Mouse (Mus musculus): ENCODE data around the gene Hook2.
A peak's percentile ranks its signal among the peaks of the same experiment; 100 is the strongest.

Hook2 gene

GRCm38 (mm10) chr8:84987388-84987787 is 3.0 kb upstream of the Hook2 start:
- no peak for DNase-seq (ENCODE audit: low read depth, low spot score)

DNA sequence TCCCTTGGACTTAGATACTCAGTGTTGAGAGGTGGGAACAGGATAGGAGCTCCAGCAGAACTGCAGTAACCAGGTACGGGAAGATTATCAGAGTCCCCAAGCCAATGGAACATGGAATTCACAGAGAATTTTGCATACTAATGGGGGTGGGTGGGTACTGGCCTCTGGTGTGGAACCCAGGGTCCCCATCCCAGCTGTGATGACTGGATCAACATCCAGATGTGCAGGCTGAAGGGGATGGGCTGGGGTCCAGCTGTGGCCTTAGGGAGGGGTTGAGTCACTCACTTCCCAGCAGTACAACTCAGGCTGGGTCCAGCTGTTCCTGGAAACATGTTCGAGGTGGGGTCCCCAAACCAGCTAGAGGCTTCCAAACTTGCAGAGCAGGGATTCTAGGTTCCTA is 2.5 kb upstream of the Hook2 start:
- no peak for DNase-seq (ENCODE audit: low read depth, low spot score)

DNA sequence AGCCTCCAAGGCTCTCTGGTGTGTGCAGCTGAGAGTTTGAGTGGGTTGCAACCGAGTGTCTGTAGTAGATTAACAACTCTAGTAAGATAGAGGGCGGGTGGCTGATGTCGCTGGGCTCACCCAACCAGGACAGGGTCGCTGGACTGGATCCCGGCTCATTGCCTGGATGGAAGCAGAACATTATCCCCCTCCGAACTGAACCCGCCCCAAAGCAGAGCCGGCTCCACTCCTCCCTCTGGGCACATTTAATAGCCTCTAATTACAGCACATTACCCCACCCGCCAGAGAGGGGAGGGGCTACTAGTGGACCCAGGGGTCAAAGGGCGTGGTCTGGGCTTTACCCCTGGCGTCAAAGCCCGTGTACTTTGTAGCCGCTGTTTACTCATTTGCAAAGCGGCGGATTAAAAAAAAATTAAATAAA is 1.1 kb upstream of the Hook2 start:
- DNase-seq (ENCODE audit: low read depth, low spot score): no peak

DNA sequence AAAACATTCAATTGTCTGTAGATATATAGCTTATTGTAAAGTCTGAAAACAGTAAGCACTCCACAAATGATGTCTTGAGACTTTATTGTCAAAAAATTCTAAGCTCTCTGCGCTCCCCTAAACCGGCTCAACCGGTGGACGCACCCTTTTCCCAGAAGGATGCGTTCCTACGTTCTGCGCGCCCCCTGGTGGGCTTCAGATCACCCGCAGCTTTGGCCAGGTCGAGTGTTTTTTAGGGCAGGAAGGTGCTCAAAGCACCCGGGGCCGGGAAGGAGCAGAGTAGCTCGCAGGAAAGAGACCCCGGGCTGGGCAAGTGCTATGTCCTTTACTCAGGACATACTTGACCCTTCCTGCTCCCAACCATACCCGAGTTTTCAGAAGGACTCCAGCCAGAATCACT is 593 bp upstream of the Hook2 start:
- peak; percentile 89 for DNase-seq (ENCODE audit: low read depth, low spot score)

GRCm38 (mm10) chr8:84990836-84991235 is 433 bp downstream of the Hook2 start:
- no peak for DNase-seq (ENCODE audit: low read depth, low spot score)

GRCm38 (mm10) chr8:84994375-84994774 is 4.0 kb downstream of the Hook2 start:
- no peak for DNase-seq (ENCODE audit: low read depth, low spot score)

- DNase-seq (ENCODE audit: low read depth, low spot score): no peak
Measured at GRCm38 (mm10) chr8:84995680-84996079, 5.3 kb downstream of the Hook2 start.

GRCm38 (mm10) chr8:84996978-84997377 is 6.6 kb downstream of the Hook2 start:
- no peak for DNase-seq (ENCODE audit: low read depth, low spot score)

- DNase-seq (ENCODE audit: low read depth, low spot score): peak; percentile 83
Measured at GRCm38 (mm10) chr8:84997649-84998295, 7.4 kb downstream of the Hook2 start.

GRCm38 (mm10) chr8:85007686-85008085 is 17.3 kb downstream of the Hook2 start:
- no peak for DNase-seq (ENCODE audit: low read depth, low spot score)

DNA sequence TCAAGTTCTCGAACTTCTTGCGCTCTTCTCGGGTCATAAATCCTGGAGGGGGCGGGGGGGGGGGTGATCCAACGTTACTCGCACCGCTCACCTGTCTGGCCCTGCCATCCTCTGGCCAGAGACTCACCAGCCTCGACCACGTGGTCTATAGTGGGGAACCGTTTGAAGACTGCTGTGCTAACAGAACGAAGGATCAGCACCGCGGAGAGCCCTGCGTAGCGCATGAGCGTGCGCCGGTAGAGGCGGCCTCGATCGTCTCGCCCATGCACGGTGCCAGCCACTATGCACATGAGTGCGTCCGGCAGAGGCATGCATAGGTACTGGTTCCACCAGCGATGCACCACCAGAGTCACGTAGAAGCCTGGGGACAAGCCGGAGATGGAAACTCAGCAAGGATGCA is 20.8 kb downstream of the Hook2 start:
- no peak for DNase-seq (ENCODE audit: low read depth, low spot score)

- no peak for DNase-seq (ENCODE audit: low read depth, low spot score)
Measured at GRCm38 (mm10) chr8:85013230-85013840, 22.9 kb downstream of the Hook2 start.

GRCm38 (mm10) chr8:85014431-85014830 is 24.0 kb downstream of the Hook2 start, which contains the start of gene Best2:
TSS of gene Best2 (minus strand) at chr8:85014531.
- DNase-seq (ENCODE audit: low read depth, low spot score): no peak

DNA sequence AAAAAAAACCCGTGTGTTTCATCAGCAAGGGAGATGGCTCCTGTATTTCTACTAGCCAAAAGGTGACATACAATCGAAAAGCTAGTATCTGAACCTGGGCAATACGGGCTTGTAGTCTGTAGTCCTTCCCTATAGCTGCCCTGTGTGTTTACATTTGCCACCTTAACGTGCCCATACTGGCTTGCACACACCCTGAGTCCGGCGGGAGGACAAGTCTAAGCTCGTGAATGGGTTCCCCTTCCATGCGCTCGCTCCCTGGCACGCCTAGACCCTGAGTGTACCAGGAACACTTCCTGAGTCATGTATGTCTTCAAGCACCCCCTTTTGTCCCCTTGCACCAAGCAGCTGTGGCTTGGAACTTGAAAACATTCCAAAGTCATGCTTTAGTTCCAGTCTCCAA is 26.3 kb downstream of the Hook2 start:
- DNase-seq (ENCODE audit: low read depth, low spot score): no peak

DNA sequence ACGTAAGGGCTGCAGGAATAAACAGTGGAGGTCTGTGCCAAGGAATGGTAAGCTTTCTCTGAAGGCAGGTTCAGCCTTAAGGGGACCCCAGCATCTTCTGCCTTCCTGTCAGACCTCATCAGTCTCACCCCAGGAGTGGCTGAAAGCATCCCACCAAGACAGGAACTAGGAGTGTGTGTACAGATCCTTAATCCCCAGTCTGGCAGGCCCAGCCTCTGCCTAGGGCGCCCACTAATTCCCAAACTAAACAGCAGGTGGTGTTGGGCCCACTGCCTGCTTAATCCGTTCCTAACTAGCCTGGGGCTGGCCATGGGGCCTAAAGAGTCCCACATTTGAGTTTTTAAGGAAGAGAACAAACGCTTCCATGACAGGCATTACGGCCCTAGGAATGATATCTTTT is 26.8 kb downstream of the Hook2 start:
- DNase-seq (ENCODE audit: low read depth, low spot score): no peak

- no peak for DNase-seq (ENCODE audit: low read depth, low spot score)
Measured at GRCm38 (mm10) chr8:85021514-85022055, 31.2 kb downstream of the Hook2 start.

DNA sequence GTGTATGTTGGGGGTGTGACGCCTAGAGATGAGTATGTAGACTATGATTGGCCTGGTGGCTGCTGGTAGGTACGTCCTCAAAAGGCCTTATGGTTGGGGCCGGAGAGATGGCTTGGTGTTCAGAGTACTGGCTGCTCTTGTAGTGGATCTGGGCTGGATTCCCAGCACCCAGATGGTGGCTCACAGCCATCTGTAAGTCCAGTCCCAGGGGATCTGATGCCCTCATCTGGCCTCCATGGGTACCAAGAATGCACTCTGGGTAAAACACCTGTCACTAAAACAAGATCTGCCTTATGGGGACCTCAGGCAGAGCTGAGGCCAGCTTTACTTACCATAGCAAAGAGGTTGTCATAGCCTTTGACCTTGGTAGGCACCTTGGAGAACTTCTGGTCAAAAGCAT is 33.4 kb downstream of the Hook2 start:
- no peak for DNase-seq (ENCODE audit: low read depth, low spot score)

DNA sequence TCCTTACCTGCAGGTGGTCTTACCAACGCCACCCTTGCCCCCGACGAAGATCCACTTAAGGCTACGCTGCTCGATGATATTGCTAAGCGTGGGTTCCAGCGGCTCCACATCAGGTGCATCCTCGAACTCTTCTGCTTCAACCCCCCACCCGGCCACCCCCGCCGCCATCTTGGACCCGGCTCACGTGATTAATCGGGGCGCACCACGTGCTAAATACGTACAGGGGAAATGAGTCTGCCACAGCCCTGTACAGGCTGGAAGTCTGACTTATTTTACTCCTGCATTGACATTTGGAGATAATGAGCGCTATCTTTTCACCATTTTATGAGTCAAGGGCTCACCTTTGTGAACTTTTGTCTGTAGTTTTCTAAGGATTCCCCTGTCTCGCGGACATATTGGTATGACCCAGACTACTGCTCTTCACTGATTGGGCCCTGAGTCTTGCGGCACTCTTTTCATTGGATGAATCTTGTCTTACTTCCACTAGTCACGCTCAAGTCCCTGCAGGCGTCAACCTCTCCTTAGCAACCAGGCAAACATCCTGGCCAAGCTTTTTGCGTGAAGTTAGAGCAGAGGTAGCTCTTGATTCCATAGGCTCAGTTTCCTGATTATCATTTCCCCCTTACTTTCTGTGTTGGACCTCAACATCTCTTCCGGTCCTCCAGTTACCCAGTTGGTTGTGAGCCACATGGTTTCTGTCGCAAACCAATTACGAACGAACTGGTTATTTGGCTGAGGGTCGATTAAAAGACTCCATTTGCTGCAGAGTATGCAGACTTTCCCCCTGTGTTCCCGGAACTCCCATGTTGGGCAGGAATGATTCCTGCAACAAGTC is 34.9 kb downstream of the Hook2 start, which contains the start of gene Asna1:
TSS of gene Asna1 (minus strand) at position 184 of the 835 bp plus-strand sequence.
- DNase-seq (ENCODE audit: low read depth, low spot score): peak; percentile 94

GRCm38 (mm10) chr8:85026670-85027515 is 36.5 kb downstream of the Hook2 start, which contains the start of gene Trir:
TSS of gene Trir (plus strand) at chr8:85026823.
- peak; percentile 97 for DNase-seq (ENCODE audit: low read depth, low spot score)

DNA sequence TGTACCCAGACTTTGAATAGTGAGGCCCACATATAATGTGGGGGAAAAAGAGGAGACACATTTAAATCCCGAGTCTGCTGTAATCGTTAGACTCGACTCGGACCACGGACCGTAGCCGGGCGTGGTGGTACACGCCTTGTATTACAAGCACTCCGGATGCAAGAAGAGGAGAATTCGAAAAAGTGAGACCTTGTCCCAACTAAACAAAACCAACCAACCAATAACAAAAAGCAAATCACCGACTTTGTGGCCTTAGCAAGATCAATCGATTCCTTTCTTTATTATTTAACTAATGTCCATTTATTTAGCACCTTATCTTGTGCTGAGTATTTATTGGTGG is 37.1 kb downstream of the Hook2 start:
- no peak for DNase-seq (ENCODE audit: low read depth, low spot score)

DNA sequence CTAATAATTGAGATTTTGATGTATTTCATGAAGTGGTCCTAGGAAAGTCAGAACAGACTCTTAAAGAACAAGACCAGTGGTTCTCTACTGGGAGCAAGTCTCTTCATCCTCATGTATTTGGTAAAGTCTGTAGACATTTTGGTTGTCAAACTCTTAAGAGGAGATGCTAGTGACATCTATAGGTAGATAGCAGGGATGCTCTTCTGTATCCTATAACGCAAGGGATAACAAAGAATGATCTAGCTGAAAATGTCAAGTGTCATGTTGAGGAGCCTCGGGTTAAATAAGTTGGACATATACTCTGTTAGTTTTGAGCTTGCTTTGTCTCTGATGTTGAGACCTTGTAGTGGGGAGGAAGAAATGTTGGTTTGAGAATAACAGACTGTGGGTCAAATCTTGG is 37.5 kb downstream of the Hook2 start:
- DNase-seq (ENCODE audit: low read depth, low spot score): no peak
